Comparison of ENCODE assay signal across 11 mouse cellular contexts in the genomic region with DNA sequence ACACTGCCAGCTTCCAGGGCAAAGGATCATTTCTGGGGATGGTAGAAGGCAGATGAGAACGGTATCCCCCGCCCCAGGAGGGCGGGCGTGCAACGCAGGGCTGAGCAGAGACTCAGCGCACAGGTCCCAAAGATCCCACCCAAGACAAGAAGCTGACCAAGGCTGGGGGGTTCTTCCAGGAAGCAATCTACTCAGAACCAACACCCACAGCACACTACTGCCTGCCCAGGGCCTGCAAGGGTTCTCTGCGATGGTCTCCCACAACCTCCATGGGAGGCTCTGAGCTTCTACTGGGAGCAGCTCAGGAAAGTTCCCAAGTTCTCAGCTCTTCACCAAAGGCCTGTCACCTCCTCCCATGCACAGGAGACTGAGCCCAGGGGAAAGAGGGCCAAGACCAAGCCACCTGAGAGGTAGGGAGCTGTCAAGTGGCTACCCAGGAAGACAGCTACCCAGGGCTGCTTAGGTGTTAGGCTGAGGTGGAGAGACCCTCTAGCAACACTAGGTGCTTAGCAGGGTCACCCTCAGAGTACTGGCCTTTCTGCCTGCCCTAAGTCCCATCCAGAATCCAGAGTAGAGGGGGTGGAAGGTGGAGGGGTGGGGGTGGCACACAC. TPM values are rescaled to one million over a fixed set of nuclear protein-coding genes. Genes with fewer than 3 reads are reported as not detected.
DNase-seq lines count a peak whose midpoint lies in the region; ATAC-seq lines count a peak whose summit lies in the region.
"Had no signal": no experiment of that assay in that cellular context is flagged by ENCODE, and none has a peak within 500 bp of the region (broad histone marks: within the 10 kb centered on the region; RNA-seq: fewer than 3 reads in every experiment).

No protein-coding gene starts in this region.

- no peak overlapping the region for H3K4me3 ChIP-seq in embryonic facial prominence, embryonic 12.5 days
- peak overlapping the region; percentile 70 for H3K4me3 ChIP-seq in hindbrain, embryonic 14.5 days (replicated peaks; ENCODE audit: low read length)
- peak overlapping the region; percentile 62 for H3K4me3 ChIP-seq in midbrain, embryonic 14.5 days (replicated peaks; ENCODE audit: low read depth, low read length)

- H3K9ac ChIP-seq in embryonic facial prominence, embryonic 12.5 days: no peak overlapping the region
- peak overlapping the region; percentile 78; the same call in 1 of the 2 replicates for H3K9ac ChIP-seq in hindbrain, embryonic 14.5 days
- peak overlapping the region; percentile 80; the same call in 1 of the 2 replicates for H3K9ac ChIP-seq in midbrain, embryonic 14.5 days (replicated peaks; ENCODE audit: low read length)
- H3K9ac ChIP-seq: liver, embryonic 15.5 days had no signal

- 89% methylated on average over 7 of the region's 7 CpGs for WGBS in embryonic facial prominence, embryonic 12.5 days
- WGBS in hindbrain, embryonic 14.5 days: 86% methylated on average over 7 of the region's 7 CpGs
- 85% methylated on average over 7 of the region's 7 CpGs for WGBS in midbrain, embryonic 14.5 days

- ATAC-seq in cerebellum, adult (ENCODE audit: insufficient number of reproducible peaks, low FRiP score, low TSS enrichment): no peak
- no peak for ATAC-seq in embryonic facial prominence, embryonic 12.5 days (ENCODE audit: insufficient number of reproducible peaks, insufficient read depth, low FRiP score, low TSS enrichment)
- no peak for ATAC-seq in hindbrain, embryonic 14.5 days (ENCODE audit: low FRiP score)
- no peak for ATAC-seq in midbrain, embryonic 14.5 days (ENCODE audit: low FRiP score, low TSS enrichment)

- DNase-seq in cerebellum, adult 9-11 months: peak; percentile 67
- no peak for DNase-seq in hindbrain, embryonic 14.5 days (ENCODE audit: low spot score)
- DNase-seq in midbrain, embryonic 14.5 days: no peak
- DNase-seq in lung, postnatal 25 days (ENCODE audit: low spot score): no peak
- no peak for DNase-seq in ovary, adult 18-20 months (ENCODE audit: low spot score)
- no peak for DNase-seq in thymus, postnatal 25 days
- DNase-seq: adrenal gland, adult 8-10 months; gastrocnemius, postnatal 14 days had no signal

- H3K9me3 ChIP-seq in embryonic facial prominence, embryonic 12.5 days: no peaks in the 10 kb centered on the region
- no peaks in the 10 kb centered on the region for H3K9me3 ChIP-seq in hindbrain, embryonic 14.5 days (ENCODE audit: control insufficient read depth, low read length)
- no peaks in the 10 kb centered on the region for H3K9me3 ChIP-seq in midbrain, embryonic 14.5 days (ENCODE audit: control insufficient read depth, low read length)
- H3K9me3 ChIP-seq: liver, embryonic 15.5 days had no signal

- peaks cover 76% of the 10 kb centered on the region for H3K27me3 ChIP-seq in embryonic facial prominence, embryonic 12.5 days
- H3K27me3 ChIP-seq in hindbrain, embryonic 14.5 days (ENCODE audit: control insufficient read depth, insufficient read depth, low read length): peaks cover 16% of the 10 kb centered on the region
- H3K27me3 ChIP-seq in midbrain, embryonic 14.5 days (ENCODE audit: control insufficient read depth, insufficient read depth, low read length): peaks cover 20% of the 10 kb centered on the region

- no peak overlapping the region for H3K27ac ChIP-seq in embryonic facial prominence, embryonic 12.5 days
- no peak overlapping the region for H3K27ac ChIP-seq in hindbrain, embryonic 14.5 days
- peak overlapping the region; percentile 77; the same call in 1 of the 2 replicates for H3K27ac ChIP-seq in midbrain, embryonic 14.5 days (replicated peaks; ENCODE audit: low read depth, low read length)
- H3K27ac ChIP-seq: liver, embryonic 15.5 days had no signal

- H3K36me3 ChIP-seq in embryonic facial prominence, embryonic 12.5 days: no peaks in the 10 kb centered on the region
- no peaks in the 10 kb centered on the region for H3K36me3 ChIP-seq in hindbrain, embryonic 14.5 days (replicated peaks; ENCODE audit: control insufficient read depth, insufficient read depth)
- no peaks in the 10 kb centered on the region for H3K36me3 ChIP-seq in midbrain, embryonic 14.5 days (ENCODE audit: control insufficient read depth, insufficient read depth, low read length)
- H3K36me3 ChIP-seq: liver, embryonic 15.5 days had no signal

- peaks cover 22% of the 10 kb centered on the region for H3K4me1 ChIP-seq in embryonic facial prominence, embryonic 12.5 days
- H3K4me1 ChIP-seq in hindbrain, embryonic 14.5 days (replicated peaks; ENCODE audit: control insufficient read depth, insufficient read depth, low read length): peaks cover 16% of the 10 kb centered on the region
- peaks cover 17% of the 10 kb centered on the region for H3K4me1 ChIP-seq in midbrain, embryonic 14.5 days (ENCODE audit: control insufficient read depth, insufficient read depth, low read length)

- H3K4me2 ChIP-seq in embryonic facial prominence, embryonic 12.5 days (replicated peaks): peak overlapping the region; percentile 100; the same call in 1 of the 2 replicates
- H3K4me2 ChIP-seq in hindbrain, embryonic 14.5 days (replicated peaks): peak overlapping the region; percentile 97
- H3K4me2 ChIP-seq in midbrain, embryonic 14.5 days (ENCODE audit: low read length): peak overlapping the region; percentile 94

RNA-seq across cellular contexts. Expression of a gene that starts 10.0 kb away (rescaled TPM):
- polyA plus RNA-seq in embryonic facial prominence, embryonic 12.5 days (2016; fragmentation: Nextera tagmentation; extraction: Ambion mirVana): 0.68 and 0.73 TPM in 2 replicates
- 9.0 and 10.1 TPM in 2 replicates for polyA plus RNA-seq in hindbrain, embryonic 14.5 days (2014; fragmentation: Nextera tagmentation; extraction: Ambion mirVana)
- polyA plus RNA-seq in midbrain, embryonic 14.5 days (2014; fragmentation: Nextera tagmentation; extraction: Ambion mirVana): 9.8 and 10.1 TPM in 2 replicates

RNA-seq across cellular contexts. Expression of a gene that starts 45.1 kb away (rescaled TPM):
- 236 and 247 TPM in 2 replicates for polyA plus RNA-seq in embryonic facial prominence, embryonic 12.5 days (2016; fragmentation: Nextera tagmentation; extraction: Ambion mirVana)
- polyA plus RNA-seq in hindbrain, embryonic 14.5 days (2014; fragmentation: Nextera tagmentation; extraction: Ambion mirVana): 136 and 148 TPM in 2 replicates
- 134 and 143 TPM in 2 replicates for polyA plus RNA-seq in midbrain, embryonic 14.5 days (2014; fragmentation: Nextera tagmentation; extraction: Ambion mirVana)

RNA-seq across cellular contexts. Expression of a gene that starts 54.3 kb away (rescaled TPM):
- 18.2 and 20.3 TPM in 2 replicates for polyA plus RNA-seq in embryonic facial prominence, embryonic 12.5 days (2016; fragmentation: Nextera tagmentation; extraction: Ambion mirVana)
- polyA plus RNA-seq in hindbrain, embryonic 14.5 days (2014; fragmentation: Nextera tagmentation; extraction: Ambion mirVana): 68.0 and 76.5 TPM in 2 replicates
- polyA plus RNA-seq in midbrain, embryonic 14.5 days (2014; fragmentation: Nextera tagmentation; extraction: Ambion mirVana): 51.9 and 74.5 TPM in 2 replicates
